Mouse (Mus musculus) hindlimb bud, embryonic 11.5 days (tissue): ENCODE results near the gene Cyb561a3.
"Not testable (repeated sequence)": the region's sequence is repeated elsewhere in the genome, so short reads cannot be mapped to it uniquely, and the experiment has no call there.

ENCODE experiments used
- DNase-seq: peaks from one replicate; pipeline ENCODE4 v3.0.0-alpha.2; 2012; ENCODE audit warnings: low read depth, low spot score; ENCODE audit errors: extremely low spot score

Cyb561a3 gene

GRCm38 (mm10) chr19:10576690-10577561 lies at the start of gene Cyb561a3, which contains the start of gene Tmem138:
Gene Cyb561a3, plus strand, starts transcription at chr19:10577172.
Gene Tmem138, minus strand, starts transcription at chr19:10577362.
- peak; percentile 96 for DNase-seq

- DNase-seq: no peak
Measured at GRCm38 (mm10) chr19:10530082-10530481, 46.9 kb upstream of the Cyb561a3 start.

- no peak for DNase-seq
Measured at GRCm38 (mm10) chr19:10539454-10539853, 37.5 kb upstream of the Cyb561a3 start.

- no peak for DNase-seq
Measured at GRCm38 (mm10) chr19:10555624-10556510, 21.1 kb upstream of the Cyb561a3 start, which contains the start of gene Tmem216. Gene Tmem216, minus strand, starts transcription at chr19:10556238.

GRCm38 (mm10) chr19:10557001-10557400 lies 20.0 kb upstream of the Cyb561a3 start:
- DNase-seq: no peak

GRCm38 (mm10) chr19:10557430-10557829 lies 19.5 kb upstream of the Cyb561a3 start:
- no peak for DNase-seq

GRCm38 (mm10) chr19:10557837-10558375 lies 19.1 kb upstream of the Cyb561a3 start:
- not testable (repeated sequence) for DNase-seq

GRCm38 (mm10) chr19:10560108-10560507 lies 16.9 kb upstream of the Cyb561a3 start:
- no peak for DNase-seq

GRCm38 (mm10) chr19:10561558-10562314 lies 15.2 kb upstream of the Cyb561a3 start:
- no peak for DNase-seq

- no peak for DNase-seq
Measured at GRCm38 (mm10) chr19:10562351-10562750, 14.6 kb upstream of the Cyb561a3 start.

- no peak for DNase-seq
Measured at GRCm38 (mm10) chr19:10564278-10564677, 12.7 kb upstream of the Cyb561a3 start.

- no peak for DNase-seq
Measured at GRCm38 (mm10) chr19:10565217-10565616, 11.8 kb upstream of the Cyb561a3 start.

- no peak for DNase-seq
Measured at GRCm38 (mm10) chr19:10569627-10570026, 7.3 kb upstream of the Cyb561a3 start.

GRCm38 (mm10) chr19:10580102-10580501 lies 3.1 kb downstream of the Cyb561a3 start:
- DNase-seq: no peak

GRCm38 (mm10) chr19:10580761-10581160 lies 3.8 kb downstream of the Cyb561a3 start:
- DNase-seq: no peak

- DNase-seq: no peak
Measured at GRCm38 (mm10) chr19:10581984-10582383, 5.0 kb downstream of the Cyb561a3 start.

- no peak for DNase-seq
Measured at GRCm38 (mm10) chr19:10583550-10584146, 6.7 kb downstream of the Cyb561a3 start.

GRCm38 (mm10) chr19:10585112-10585511 lies 8.1 kb downstream of the Cyb561a3 start:
- no peak for DNase-seq

GRCm38 (mm10) chr19:10587231-10587630 lies 10.3 kb downstream of the Cyb561a3 start:
- no peak for DNase-seq
